Mouse (Mus musculus): Measurements from ENCODE around the gene Sf3b2. TPM values are rescaled to one million over a fixed set of nuclear protein-coding genes. Genes with fewer than 3 reads are reported as not detected.

Sf3b2 gene
- polyA plus RNA-seq (2015; fragmentation: Nextera tagmentation; extraction: Ambion mirVana): 282 and 289 TPM in 2 replicates

GRCm38 (mm10) chr19:5294972-5295735, at the start of gene Sf3b2:
TSS of gene Sf3b2 (minus strand) at chr19:5295455.
- ATAC-seq: peak; percentile 98

GRCm38 (mm10) chr19:5341360-5341759, 46.1 kb upstream of the Sf3b2 start:
- Histone ChIP-seq H3K4me3 (replicated peaks) (no peak overlapping the region), H3K36me3 (no peaks in the 10 kb centered on the region), H3K9me3 (no peaks in the 10 kb centered on the region), H3K9ac (no peak overlapping the region), H3K4me1 (replicated peaks) (no peaks in the 10 kb centered on the region), H3K4me2 (replicated peaks) (no peak overlapping the region), H3K27me3 (replicated peaks) (no peaks in the 10 kb centered on the region), H3K27ac (no peak overlapping the region)
- 90% methylated on average over 7 of the region's 7 CpGs for WGBS
- ATAC-seq: no peak

More at GRCm38 (mm10) chr19:5294972-5295735, at the start of gene Sf3b2:
- Histone ChIP-seq H3K27ac (peak within 1 kb of the TSS; percentile 77), H3K9ac (peak within 1 kb of the TSS; percentile 91), H3K36me3 (peaks cover 20% of the 10 kb centered on the region), H3K4me3 (replicated peaks) (peak within 1 kb of the TSS; percentile 94), H3K4me2 (replicated peaks) (peak within 1 kb of the TSS; percentile 82), H3K4me1 (replicated peaks) (peaks cover 23% of the 10 kb centered on the region), H3K9me3 (no peaks in the 10 kb centered on the region), H3K27me3 (replicated peaks) (no peaks in the 10 kb centered on the region)
- WGBS: under 1% methylated on average over 46 of the region's 46 CpGs

- Histone ChIP-seq H3K4me2 (replicated peaks) (no peak overlapping the region), H3K36me3 (no peaks in the 10 kb centered on the region), H3K4me1 (replicated peaks) (no peaks in the 10 kb centered on the region), H3K9ac (no peak overlapping the region), H3K4me3 (replicated peaks) (no peak overlapping the region), H3K27ac (no peak overlapping the region), H3K9me3 (no peaks in the 10 kb centered on the region), H3K27me3 (replicated peaks) (no peaks in the 10 kb centered on the region)
- no peak for ATAC-seq
- 20% methylated on average over 5 of the region's 5 CpGs for WGBS
Observed at GRCm38 (mm10) chr19:5337975-5338374, 42.7 kb upstream of the Sf3b2 start.

GRCm38 (mm10) chr19:5335441-5335840, 40.2 kb upstream of the Sf3b2 start, which contains the start of gene Catsper1:
TSS of gene Catsper1 (plus strand) at chr19:5335741.
- Histone ChIP-seq H3K4me1 (replicated peaks) (no peaks in the 10 kb centered on the region), H3K27me3 (replicated peaks) (no peaks in the 10 kb centered on the region), H3K9me3 (no peaks in the 10 kb centered on the region), H3K9ac (no peak within 1 kb of the TSS), H3K4me3 (replicated peaks) (no peak within 1 kb of the TSS), H3K4me2 (replicated peaks) (no peak within 1 kb of the TSS), H3K27ac (no peak within 1 kb of the TSS), H3K36me3 (no peaks in the 10 kb centered on the region)
- ATAC-seq: no peak
- WGBS: 86% methylated on average over 6 of the region's 6 CpGs

- Histone ChIP-seq H3K9me3 (no peaks in the 10 kb centered on the region), H3K4me1 (replicated peaks) (no peaks in the 10 kb centered on the region), H3K4me2 (replicated peaks) (no peak overlapping the region), H3K4me3 (replicated peaks) (no peak overlapping the region), H3K27me3 (replicated peaks) (no peaks in the 10 kb centered on the region), H3K36me3 (no peaks in the 10 kb centered on the region), H3K27ac (no peak overlapping the region), H3K9ac (no peak overlapping the region)
- ATAC-seq: no peak
- 72% methylated on average over 5 of the region's 5 CpGs for WGBS
Observed at GRCm38 (mm10) chr19:5334741-5335140, 39.5 kb upstream of the Sf3b2 start.

GRCm38 (mm10) chr19:5327970-5328369, 32.7 kb upstream of the Sf3b2 start:
- Histone ChIP-seq H3K4me2 (replicated peaks) (no peak overlapping the region), H3K4me1 (replicated peaks) (no peaks in the 10 kb centered on the region), H3K9ac (no peak overlapping the region), H3K9me3 (no peaks in the 10 kb centered on the region), H3K36me3 (no peaks in the 10 kb centered on the region), H3K27ac (no peak overlapping the region), H3K4me3 (replicated peaks) (no peak overlapping the region), H3K27me3 (replicated peaks) (no peaks in the 10 kb centered on the region)
- WGBS: 71% methylated on average over 19 of the region's 19 CpGs
- ATAC-seq: no peak

GRCm38 (mm10) chr19:5323801-5324200, 28.5 kb upstream of the Sf3b2 start:
- Histone ChIP-seq H3K4me2 (replicated peaks) (no peak overlapping the region; the same call in 1 of the 2 replicates), H3K36me3 (no peaks in the 10 kb centered on the region), H3K9me3 (no peaks in the 10 kb centered on the region), H3K27me3 (replicated peaks) (no peaks in the 10 kb centered on the region), H3K27ac (no peak overlapping the region), H3K4me1 (replicated peaks) (no peaks in the 10 kb centered on the region), H3K9ac (no peak overlapping the region), H3K4me3 (replicated peaks) (no peak overlapping the region)
- no peak for ATAC-seq
- WGBS: 48% methylated on average over 17 of the region's 17 CpGs

- no peak for ATAC-seq
- no peak overlapping the region for H3K4me2 ChIP-seq (replicated peaks)
- no peaks in the 10 kb centered on the region for H3K4me1 ChIP-seq (replicated peaks)
- H3K9me3 ChIP-seq: no peaks in the 10 kb centered on the region
- H3K36me3 ChIP-seq: no peaks in the 10 kb centered on the region
- no peak overlapping the region for H3K4me3 ChIP-seq (replicated peaks)
- H3K27ac ChIP-seq: no peak overlapping the region
- no peaks in the 10 kb centered on the region for H3K27me3 ChIP-seq (replicated peaks)
- H3K9ac ChIP-seq: no peak overlapping the region
- 85% methylated on average over 8 of the region's 8 CpGs for WGBS
Observed at GRCm38 (mm10) chr19:5313189-5313588, 17.9 kb upstream of the Sf3b2 start.

GRCm38 (mm10) chr19:5309025-5309424, 13.8 kb upstream of the Sf3b2 start:
- no peak for ATAC-seq
- no peaks in the 10 kb centered on the region for H3K36me3 ChIP-seq
- H3K9ac ChIP-seq: no peak overlapping the region
- no peaks in the 10 kb centered on the region for H3K9me3 ChIP-seq
- 85% methylated on average over 7 of the region's 7 CpGs for WGBS
- H3K4me2 ChIP-seq (replicated peaks): no peak overlapping the region
- H3K27ac ChIP-seq: no peak overlapping the region
- 0 out of 2 replicates have a peak, but pooled peaks cover 7% of the 10 kb centered on the region for H3K27me3 ChIP-seq (replicated peaks)
- H3K4me3 ChIP-seq (replicated peaks): no peak overlapping the region
- peaks cover 6% of the 10 kb centered on the region; the same call in 1 of the 2 replicates for H3K4me1 ChIP-seq (replicated peaks)

- H3K4me3 ChIP-seq (replicated peaks): peak overlapping the region; percentile 28
- H3K4me1 ChIP-seq (replicated peaks): peaks cover 6% of the 10 kb centered on the region; the same call in 1 of the 2 replicates
- H3K4me2 ChIP-seq (replicated peaks): peak overlapping the region; percentile 60
- H3K27me3 ChIP-seq (replicated peaks): 0 out of 2 replicates have a peak, but pooled peaks cover 7% of the 10 kb centered on the region
- 36% methylated on average over 98 of the region's 98 CpGs for WGBS
- ATAC-seq: no peak
- H3K9ac ChIP-seq: no peak overlapping the region
- H3K36me3 ChIP-seq: no peaks in the 10 kb centered on the region
- no peaks in the 10 kb centered on the region for H3K9me3 ChIP-seq
- H3K27ac ChIP-seq: no peak overlapping the region
Observed at GRCm38 (mm10) chr19:5306968-5307734, 11.9 kb upstream of the Sf3b2 start.

GRCm38 (mm10) chr19:5306279-5306678, 11.0 kb upstream of the Sf3b2 start:
- H3K27ac ChIP-seq: no peak overlapping the region
- no peak overlapping the region for H3K4me2 ChIP-seq (replicated peaks)
- no peaks in the 10 kb centered on the region for H3K36me3 ChIP-seq
- peaks cover 6% of the 10 kb centered on the region; the same call in 1 of the 2 replicates for H3K4me1 ChIP-seq (replicated peaks)
- H3K27me3 ChIP-seq (replicated peaks): 0 out of 2 replicates have a peak, but pooled peaks cover 7% of the 10 kb centered on the region
- whole genome bisulfite sequencing: 85% methylated on average over 6 of the region's 6 CpGs
- H3K9ac ChIP-seq: no peak overlapping the region
- no peak overlapping the region for H3K4me3 ChIP-seq (replicated peaks)
- ATAC-seq: no peak
- H3K9me3 ChIP-seq: no peaks in the 10 kb centered on the region

- peaks cover 13% of the 10 kb centered on the region for H3K4me1 ChIP-seq (replicated peaks)
- no peak overlapping the region for H3K9ac ChIP-seq
- H3K4me3 ChIP-seq (replicated peaks): no peak overlapping the region
- H3K36me3 ChIP-seq: no peaks in the 10 kb centered on the region
- no peaks in the 10 kb centered on the region for H3K9me3 ChIP-seq
- H3K27ac ChIP-seq: no peak overlapping the region
- 27% methylated on average over 4 of the region's 4 CpGs for WGBS
- no peak for ATAC-seq
- H3K27me3 ChIP-seq (replicated peaks): 0 out of 2 replicates have a peak, but pooled peaks cover 3% of the 10 kb centered on the region
- no peak overlapping the region for H3K4me2 ChIP-seq (replicated peaks)
Observed at GRCm38 (mm10) chr19:5302455-5302854, 7.2 kb upstream of the Sf3b2 start.
